Mouse (Mus musculus) heart, adult 8-10 months (tissue): ENCODE results near the gene Kif5c. TPM values are rescaled to one million over a fixed set of nuclear protein-coding genes. Genes with fewer than 3 reads are reported as not detected.

Experiments used
- DNase-seq: peaks from one replicate; pipeline ENCODE4 v3.0.0; 2022; ENCODE audit warnings: low spot score
- total RNA-seq, 4 experiments: library from RNA; stranded (reverse); gene quantifications; 2 replicates each; pipeline ENCODE4 v1.2.4; 2022

The Kif5c gene
- total RNA-seq, result 1 to 10 TPM; 1.1 to 1.5 (median 1.3) TPM

GRCm38 (mm10) chr2:49618829-49619718 is at the start of gene Kif5c:
Gene Kif5c, plus strand, starts transcription at chr2:49619298.
- peak; percentile 73 for DNase-seq

GRCm38 (mm10) chr2:49569862-49570777 is 49.0 kb upstream of the Kif5c start:
- peak; percentile 55 for DNase-seq

GRCm38 (mm10) chr2:49570778-49571101 is 48.4 kb upstream of the Kif5c start:
- DNase-seq, result no peak

GRCm38 (mm10) chr2:49571159-49571920 is 47.8 kb upstream of the Kif5c start:
- no peak for DNase-seq

- DNase-seq, result no peak
Measured at GRCm38 (mm10) chr2:49572111-49572642, 46.9 kb upstream of the Kif5c start.

GRCm38 (mm10) chr2:49572684-49573083 is 46.4 kb upstream of the Kif5c start:
- DNase-seq, result no peak

- no peak for DNase-seq
Measured at GRCm38 (mm10) chr2:49573282-49573681, 45.8 kb upstream of the Kif5c start.

- no peak for DNase-seq
Measured at GRCm38 (mm10) chr2:49580585-49580984, 38.5 kb upstream of the Kif5c start.

GRCm38 (mm10) chr2:49582546-49582945 is 36.6 kb upstream of the Kif5c start:
- no peak for DNase-seq

GRCm38 (mm10) chr2:49583311-49583710 is 35.8 kb upstream of the Kif5c start:
- DNase-seq, result peak; percentile 6

GRCm38 (mm10) chr2:49590450-49590849 is 28.6 kb upstream of the Kif5c start:
- no peak for DNase-seq

GRCm38 (mm10) chr2:49592926-49593325 is 26.2 kb upstream of the Kif5c start:
- no peak for DNase-seq

- no peak for DNase-seq
Measured at GRCm38 (mm10) chr2:49594886-49595285, 24.2 kb upstream of the Kif5c start.

- DNase-seq, result no peak
Measured at GRCm38 (mm10) chr2:49596318-49596717, 22.8 kb upstream of the Kif5c start.

GRCm38 (mm10) chr2:49600021-49600681 is 18.9 kb upstream of the Kif5c start:
- no peak for DNase-seq

GRCm38 (mm10) chr2:49602791-49603349 is 16.2 kb upstream of the Kif5c start:
- DNase-seq, result no peak

- no peak for DNase-seq
Measured at GRCm38 (mm10) chr2:49609611-49610010, 9.5 kb upstream of the Kif5c start.

GRCm38 (mm10) chr2:49616765-49617164 is 2.3 kb upstream of the Kif5c start:
- no peak for DNase-seq

GRCm38 (mm10) chr2:49619719-49620522 is 823 bp downstream of the Kif5c start:
- no peak for DNase-seq

GRCm38 (mm10) chr2:49620626-49621117 is 1.6 kb downstream of the Kif5c start:
- DNase-seq, result no peak
